Mouse (Mus musculus) thymus, adult 2 months (tissue): Measurements from ENCODE around the gene Cplx3.

ENCODE experiments used
- CTCF ChIP-seq: fragments of 200-500 bp; IDR thresholded peaks from 2 replicates; pipeline ENCODE4 v1.5.1; 2012; ENCODE audit warnings: mild to moderate bottlenecking, control low read depth, low read length, moderate library complexity, borderline replicate concordance; ENCODE audit not compliant: control insufficient read depth, poor library complexity, insufficient read depth; ENCODE audit errors: extremely low read depth
- POLR2A ChIP-seq: fragments of 200-500 bp; IDR thresholded peaks from 2 replicates; pipeline ENCODE4 v1.6.1; 2012; ENCODE audit warnings: mild to moderate bottlenecking, low read length, control low read depth, moderate library complexity; ENCODE audit not compliant: control insufficient read depth, poor library complexity, insufficient read depth; ENCODE audit errors: extremely low read depth

- TF ChIP-seq POLR2A (no peak), CTCF (no peak)
Observed at GRCm38 (mm10) chr9:57637272-57637671, 31.2 kb upstream of the Cplx3 start.
